Mouse (Mus musculus) CH12.LX (cell line): ENCODE data around the gene Gm17018. TPM values are rescaled to one million over a fixed set of nuclear protein-coding genes. Genes with fewer than 3 reads are reported as not detected.

Experiments
- DNase-seq: peaks from one replicate; pipeline ENCODE4 v3.0.0-alpha.2; 2013; ENCODE audit errors: extremely low read depth
- H3K27ac ChIP-seq: 2 replicates; pipeline ENCODE4 v1.5.1; 2012; ENCODE audit warnings: low read depth, mild to moderate bottlenecking, control low read depth, moderate library complexity; ENCODE audit not compliant: insufficient read depth
- H3K27me3 ChIP-seq: replicated peaks from 2 replicates; pipeline ENCODE3; 2012; ENCODE audit warnings: inconsistent platforms
- H3K36me3 ChIP-seq, 2 experiments: replicated peaks in 1 of 2; 2 replicates each; pipeline versions ENCODE3 to v1.6.1; 2012; ENCODE audit warnings: inconsistent platforms in 1 of 2, low read length in 1 of 2, mild to moderate bottlenecking in 1 of 2, mixed read lengths in 1 of 2, moderate library complexity in 1 of 2; ENCODE audit not compliant: control insufficient read depth in 1 of 2, insufficient read depth in 1 of 2
- H3K4me1 ChIP-seq, 2 experiments: 2 replicates each; pipeline ENCODE4 v1.6.1; 2012; ENCODE audit warnings: inconsistent platforms in 1 of 2, moderate library complexity in 1 of 2; ENCODE audit not compliant: insufficient read depth in 2 of 2, control insufficient read depth in 1 of 2
- H3K4me2 ChIP-seq: 2 replicates; pipeline ENCODE4 v1.6.1; 2012; ENCODE audit warnings: low read depth, mild to moderate bottlenecking, control low read depth; ENCODE audit not compliant: poor library complexity, insufficient read depth, severe bottlenecking
- H3K4me3 ChIP-seq, 3 experiments: fragments of 150-350 bp in 1 of 3; sonication (generic) in 1 of 3; replicated peaks in 1 of 3; 2 replicates each; pipeline versions ENCODE3 to v1.5.1; 2011 to 2012; ENCODE audit warnings: low read depth in 2 of 3, low read length in 2 of 3, mild to moderate bottlenecking in 2 of 3, moderate library complexity in 2 of 3, control low read depth in 1 of 3, improper control_type of control experiment in 1 of 3, inconsistent platforms in 1 of 3, mixed read lengths in 1 of 3; ENCODE audit not compliant: poor library complexity in 1 of 3
- H3K79me2 ChIP-seq: replicated peaks from 2 replicates; pipeline ENCODE4 v1.6.1; 2012; ENCODE audit warnings: mild to moderate bottlenecking, moderate library complexity; ENCODE audit not compliant: control insufficient read depth, poor library complexity, insufficient read depth, severe bottlenecking; ENCODE audit errors: extremely low read depth
- H3K9ac ChIP-seq: 2 replicates; pipeline ENCODE4 v1.6.1; 2012; ENCODE audit warnings: low read depth, mild to moderate bottlenecking, control low read depth, moderate library complexity; ENCODE audit not compliant: insufficient read depth
- H3K9me3 ChIP-seq: replicated peaks from 2 replicates; pipeline ENCODE3; 2012; ENCODE audit warnings: low read length, inconsistent platforms, mixed read lengths
- BHLHE40 ChIP-seq: IDR thresholded peaks from 2 replicates; pipeline ENCODE4 v1.6.1; 2011; ENCODE audit warnings: mild to moderate bottlenecking, low read depth, low read length, improper control_type of control experiment
- CHD1 ChIP-seq: IDR thresholded peaks from 2 replicates; pipeline ENCODE4 v1.6.1; 2012; ENCODE audit warnings: low read depth, low read length, improper control_type of control experiment, inconsistent platforms
- CHD2 ChIP-seq: IDR thresholded peaks from 2 replicates; pipeline ENCODE4 v1.6.1; 2011; ENCODE audit warnings: low read length, improper control_type of control experiment
- CTCF ChIP-seq, 2 experiments: IDR thresholded peaks in 1 of 2; conservative IDR thresholded peaks in 1 of 2; 2 replicates each; pipeline ENCODE4 v1.5.1; 2011 to 2012; ENCODE audit warnings: low read depth in 2 of 2, low read length in 2 of 2, improper control_type of control experiment in 1 of 2, inconsistent platforms in 1 of 2, mild to moderate bottlenecking in 1 of 2, moderate library complexity in 1 of 2
- E2F4 ChIP-seq: IDR thresholded peaks from 2 replicates; pipeline ENCODE4 v1.6.1; 2011; ENCODE audit warnings: low read depth, low read length, improper control_type of control experiment; ENCODE audit not compliant: insufficient replicate concordance
- ELF1 ChIP-seq: IDR thresholded peaks from 2 replicates; pipeline ENCODE4 v1.6.1; 2014; ENCODE audit warnings: low read depth, mild to moderate bottlenecking, inconsistent platforms, low read length, improper control_type of control experiment
- EP300 ChIP-seq: IDR thresholded peaks from 2 replicates; pipeline ENCODE4 v1.6.1; 2011; ENCODE audit warnings: low read length, improper control_type of control experiment
- ETS1 ChIP-seq: conservative IDR thresholded peaks from 2 replicates; pipeline ENCODE4 v1.6.1; 2012; ENCODE audit warnings: low read depth, mild to moderate bottlenecking, inconsistent platforms, low read length, improper control_type of control experiment, moderate library complexity
- IRF4 ChIP-seq: IDR thresholded peaks from 2 replicates; pipeline ENCODE4 v1.6.1; 2014; ENCODE audit warnings: low read depth, mild to moderate bottlenecking, inconsistent platforms, low read length, improper control_type of control experiment
- JUN ChIP-seq: IDR thresholded peaks from 2 replicates; pipeline ENCODE4 v1.6.1; 2011; ENCODE audit warnings: low read depth, mild to moderate bottlenecking, low read length, improper control_type of control experiment, moderate library complexity; ENCODE audit not compliant: insufficient read depth
- JUND ChIP-seq: conservative IDR thresholded peaks from 2 replicates; pipeline ENCODE4 v1.6.1; 2011; ENCODE audit warnings: low read depth, low read length, improper control_type of control experiment
- KAT2A ChIP-seq: IDR thresholded peaks from 2 replicates; pipeline ENCODE4 v1.6.1; 2012; ENCODE audit warnings: low read length, improper control_type of control experiment, inconsistent platforms; ENCODE audit not compliant: insufficient replicate concordance
- MAFK ChIP-seq: IDR thresholded peaks from 2 replicates; pipeline ENCODE4 v1.6.1; 2011; ENCODE audit warnings: low read length, improper control_type of control experiment; ENCODE audit not compliant: insufficient replicate concordance
- MXI1 ChIP-seq: IDR thresholded peaks from 2 replicates; pipeline ENCODE4 v1.6.1; 2011; ENCODE audit warnings: mild to moderate bottlenecking, low read depth, low read length, improper control_type of control experiment
- PAX5 ChIP-seq: IDR thresholded peaks from 2 replicates; pipeline ENCODE4 v1.6.1; 2012; ENCODE audit warnings: low read length, inconsistent platforms, mixed read lengths
- POLR2A ChIP-seq: IDR thresholded peaks from 2 replicates; pipeline ENCODE4 v1.6.1; 2011; ENCODE audit warnings: low read depth, mild to moderate bottlenecking, improper control_type of control experiment, low read length
- SMC3 ChIP-seq: IDR thresholded peaks from 2 replicates; pipeline ENCODE4 v1.6.1; 2011; ENCODE audit warnings: low read depth, low read length, improper control_type of control experiment
- TCF12 ChIP-seq: IDR thresholded peaks from 2 replicates; pipeline ENCODE4 v1.6.1; 2014; ENCODE audit warnings: low read depth, mild to moderate bottlenecking, inconsistent platforms, low read length, improper control_type of control experiment
- UBTF ChIP-seq: IDR thresholded peaks from 2 replicates; pipeline ENCODE4 v1.6.1; 2012; ENCODE audit warnings: low read depth, mild to moderate bottlenecking, inconsistent platforms, low read length, improper control_type of control experiment, moderate library complexity
- USF2 ChIP-seq: conservative IDR thresholded peaks from 2 replicates; pipeline ENCODE4 v1.6.1; 2011; ENCODE audit warnings: low read depth, low read length, improper control_type of control experiment
- ZKSCAN1 ChIP-seq: IDR thresholded peaks from 2 replicates; pipeline ENCODE4 v1.6.1; 2012; ENCODE audit warnings: low read depth, inconsistent platforms, low read length, improper control_type of control experiment, borderline replicate concordance
- dilution Hi-C: fragments of 300-500 bp; cut with MboI; formaldehyde crosslinking; loops from 2 replicates; pipeline ENCODE4 v1.14.3; 2020; ENCODE audit warnings: low sequenced_read_pairs; ENCODE audit not compliant: extremely low pct_unique_long_range_greater_than_20kb, extremely low pct_ligation_motif_present
- in situ Hi-C: fragments of 300-500 bp; cut with MboI; formaldehyde crosslinking; loops from 3 replicates; pipeline ENCODE4 v1.14.3; 2019; ENCODE audit warnings: low sequenced_read_pairs, low pct_ligation_motif_present, low pct_unique_long_range_greater_than_20kb, mixed read lengths
- polyA plus RNA-seq: library from polyadenylated mRNA; unstranded; fragments of >175 nt; gene quantifications from 2 replicates; pipeline ENCODE4 v1.2.1, GENCODE M21; 2012; ENCODE audit warnings: low read depth; ENCODE audit not compliant: insufficient read length
- total RNA-seq, 2 experiments: library from RNA; depleted of rRNA; stranded (reverse); fragments of 300-350 nt in 1 of 2; fragments of >200 nt in 1 of 2; gene quantifications; 2 replicates each; pipeline ENCODE4 v1.2.3; 2012 to 2014

Gm17018 gene
- total and polyA plus RNA-seq, 3 experiments: 18.5 to 40.4 (median 34.4) TPM

- H3K9me3 ChIP-seq: no peaks in the 10 kb centered on the region
- TF ChIP-seq UBTF (no peak), POLR2A (no peak), MAFK (no peak), TCF12 (no peak)
- TF ChIP-seq, all 38 proteins: peak for 0
- in situ Hi-C loops (no loop called here), dilution Hi-C loops (no loop called here)
- Histone ChIP-seq H3K9ac (no peak overlapping the region), H3K36me3 (peaks cover 15 to 42% of the 10 kb centered on the region in 2 experiments), H3K4me3 (no peak overlapping the region), H3K4me1 (peaks cover 0 to 31% of the 10 kb centered on the region in 2 experiments; a peak in 3 of 4 replicates), H3K27me3 (no peaks in the 10 kb centered on the region), H3K27ac (no peak overlapping the region), H3K79me2 (no peaks in the 10 kb centered on the region), H3K4me2 (no peak overlapping the region)
- no peak for DNase-seq
These were observed 30.0 kb upstream of the Gm17018 start for GRCm38 (mm10) chr19:45530200-45530995.

DNA sequence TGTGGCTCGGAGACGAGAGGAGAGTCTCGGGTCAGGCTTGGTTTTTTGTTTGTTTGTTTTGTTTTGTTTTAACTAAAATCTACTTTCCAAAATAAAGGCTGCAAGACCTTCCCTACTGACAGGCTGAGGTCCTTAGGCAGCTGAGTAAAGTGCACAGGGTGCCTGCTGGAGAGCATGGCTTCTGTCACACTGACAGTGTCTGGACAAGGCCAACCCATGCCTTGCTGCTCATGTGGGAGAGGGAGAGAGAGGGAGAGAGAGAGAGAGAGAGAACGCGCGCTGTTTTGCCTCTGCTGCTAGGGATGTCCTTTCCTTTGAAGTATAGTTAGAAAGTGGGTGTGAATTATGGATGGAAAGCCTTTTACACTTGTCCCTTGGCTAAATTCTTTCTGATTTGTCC, 28.9 kb upstream of the Gm17018 start:
- no peak for TF ChIP-seq KAT2A
- TF ChIP-seq USF2: no peak
- no peak for TF ChIP-seq ZKSCAN1
- no peak for TF ChIP-seq JUN
- no peak for TF ChIP-seq PAX5
- no peak for TF ChIP-seq CHD1
- TF ChIP-seq ETS1: no peak
- no peak for TF ChIP-seq EP300
- TF ChIP-seq E2F4: no peak
- TF ChIP-seq ELF1: no peak
- no peak for TF ChIP-seq UBTF
- TF ChIP-seq CTCF (conservative IDR thresholded peaks at IDR 0.05 in 1 of 2, IDR thresholded peaks at IDR 0.05 in 1 of 2; ENCODE audit: low read depth in 2 of 2, low read length in 2 of 2): no peak
- no peak for TF ChIP-seq IRF4
- TF ChIP-seq JUND: no peak
- no peak for TF ChIP-seq CHD2
- no peak for TF ChIP-seq SMC3
- no peak for TF ChIP-seq MXI1
- TF ChIP-seq BHLHE40: no peak
- no peak for TF ChIP-seq TCF12
- H3K79me2 ChIP-seq: no peaks in the 10 kb centered on the region
- H3K4me3 ChIP-seq: no peak overlapping the region
- no peaks in the 10 kb centered on the region for H3K27me3 ChIP-seq
- no peak overlapping the region for H3K9ac ChIP-seq
- peaks cover 15 to 42% of the 10 kb centered on the region in 2 experiments for H3K36me3 ChIP-seq
- no peaks in the 10 kb centered on the region for H3K9me3 ChIP-seq
- dilution Hi-C loops: no loop called here
- H3K27ac ChIP-seq: no peak overlapping the region
- H3K4me1 ChIP-seq: peaks cover 0 to 27% of the 10 kb centered on the region in 2 experiments; a peak in 3 of 4 replicates
- DNase-seq: no peak
- in situ Hi-C loops: no loop called here
- no peak overlapping the region for H3K4me2 ChIP-seq
